Mouse (Mus musculus) kidney, postnatal 36 days (tissue): ENCODE data around the gene Ccdc127.
A peak's percentile ranks its signal among the peaks of the same experiment; 100 is the strongest.

Source experiments
- DNase-seq, 2 experiments: peaks; one replicate each; pipeline ENCODE4 v3.0.0; 2021 to 2022; ENCODE audit warnings: mixed read lengths in 2 of 2

Gene Ccdc127

GRCm38 (mm10) chr13:74390371-74390990, 40.4 kb downstream of the Ccdc127 start, which contains the start of gene Zfp72:
Gene Zfp72 (minus strand): TSS chr13:74390836.
- DNase-seq: peak; percentile 83 to 85

- DNase-seq: no peak
These were observed 41.0 kb downstream of the Ccdc127 start for GRCm38 (mm10) chr13:74391156-74391555.

DNA sequence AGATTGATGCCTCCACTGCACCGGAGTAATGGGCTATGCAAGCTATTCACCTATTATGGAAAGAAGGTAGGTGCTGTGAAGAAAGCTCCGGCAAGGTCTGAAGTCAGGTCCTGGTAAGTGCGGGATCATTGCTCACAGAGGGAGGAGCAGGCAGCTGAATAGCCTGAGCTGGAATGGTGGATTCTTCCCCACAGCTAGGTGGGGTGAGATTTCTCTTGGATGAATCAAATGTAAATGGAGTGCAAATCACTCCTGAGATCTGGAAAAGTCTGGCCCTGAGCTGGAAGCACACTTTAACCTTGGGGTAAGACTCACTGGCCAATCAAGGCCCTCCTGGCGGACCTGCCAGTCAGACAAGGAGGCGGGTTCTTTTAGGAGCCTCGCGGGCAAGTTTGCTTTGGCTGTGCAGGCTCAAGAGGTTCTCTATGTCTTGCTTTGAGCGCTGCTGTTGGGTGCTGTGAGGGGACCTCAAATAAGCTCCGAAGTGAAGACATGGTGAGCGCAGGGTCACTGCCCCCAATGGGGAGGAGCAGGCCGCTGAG, 49.3 kb downstream of the Ccdc127 start, which contains the start of gene Ftl1-ps1:
TSS of gene Ftl1-ps1 (plus strand) at position 397 of the 542 bp plus-strand sequence.
- peak; percentile 9 to 35 for DNase-seq
